Mouse (Mus musculus) ovary, postnatal 36 days (tissue): Measurements from ENCODE around the gene Chd3.
"Not testable (repeated sequence)": the region's sequence is repeated elsewhere in the genome, so short reads cannot be mapped to it uniquely, and the experiment has no call there.

ENCODE experiments used
- DNase-seq: peaks from one replicate; pipeline ENCODE4 v3.0.0; 2022; ENCODE audit warnings: low spot score, mixed read lengths

Gene Chd3

DNA sequence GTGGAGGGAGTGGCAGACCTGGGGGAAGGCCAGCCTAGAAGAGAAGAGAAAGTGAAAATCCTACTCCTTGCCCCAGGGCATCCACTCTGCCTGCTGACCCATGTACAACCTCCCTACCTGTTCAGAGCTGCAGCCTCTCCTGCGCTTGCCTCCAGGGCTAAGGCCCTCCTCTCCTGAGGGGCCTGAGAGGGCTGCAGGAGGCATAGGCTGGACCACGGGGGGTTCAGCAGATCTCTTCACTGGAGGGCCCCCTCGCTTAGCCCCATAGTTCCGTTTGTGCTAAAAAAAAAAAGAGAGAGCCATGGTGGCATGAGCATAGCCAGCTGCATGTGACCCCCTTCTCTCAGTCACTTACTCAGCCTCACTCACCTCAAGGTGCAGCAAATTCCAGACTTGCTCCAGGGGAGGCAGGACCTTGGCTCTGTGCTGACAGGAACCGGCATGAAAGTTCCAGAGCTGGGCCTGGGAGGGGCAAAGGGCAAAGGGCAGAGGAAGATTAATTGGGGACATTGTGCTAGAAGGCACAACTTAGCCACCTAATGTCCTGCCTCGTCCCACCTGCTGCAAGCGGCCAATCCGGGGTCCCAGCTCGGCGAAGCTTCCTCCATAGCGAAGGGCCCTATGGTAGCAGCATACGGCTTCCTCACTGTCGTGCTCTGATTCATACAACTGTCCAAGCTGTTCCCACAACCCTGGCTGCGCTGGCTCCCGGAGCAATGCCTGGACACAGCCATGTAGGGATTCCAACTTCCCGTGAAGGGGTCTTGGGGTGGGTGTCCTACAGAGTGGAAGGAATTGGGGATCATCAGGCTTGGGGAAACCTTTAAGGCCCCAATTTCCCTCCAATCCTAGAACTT is 37.9 kb upstream of the Chd3 start:
- DNase-seq, result peak; percentile 2

DNA sequence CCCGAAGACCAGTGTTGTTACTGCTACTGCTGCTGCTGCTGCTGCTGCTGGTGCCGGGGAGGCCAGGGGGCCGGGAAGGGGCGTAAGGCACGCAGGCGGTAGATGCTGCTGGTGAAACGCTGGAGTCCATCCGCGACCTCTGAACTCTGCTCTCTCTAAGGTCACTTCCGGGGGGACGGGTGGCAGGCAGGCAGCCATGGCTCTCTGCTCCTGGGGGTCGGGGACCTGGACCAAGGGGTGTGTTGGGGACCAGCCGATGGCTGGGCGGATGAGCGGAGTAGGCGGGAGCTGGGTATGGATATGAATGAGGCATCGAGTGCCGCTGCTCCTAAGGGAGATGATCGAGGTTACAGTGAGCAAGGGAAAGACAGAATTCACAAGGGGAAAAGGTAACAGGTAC is 37.1 kb upstream of the Chd3 start:
- DNase-seq, result no peak

DNA sequence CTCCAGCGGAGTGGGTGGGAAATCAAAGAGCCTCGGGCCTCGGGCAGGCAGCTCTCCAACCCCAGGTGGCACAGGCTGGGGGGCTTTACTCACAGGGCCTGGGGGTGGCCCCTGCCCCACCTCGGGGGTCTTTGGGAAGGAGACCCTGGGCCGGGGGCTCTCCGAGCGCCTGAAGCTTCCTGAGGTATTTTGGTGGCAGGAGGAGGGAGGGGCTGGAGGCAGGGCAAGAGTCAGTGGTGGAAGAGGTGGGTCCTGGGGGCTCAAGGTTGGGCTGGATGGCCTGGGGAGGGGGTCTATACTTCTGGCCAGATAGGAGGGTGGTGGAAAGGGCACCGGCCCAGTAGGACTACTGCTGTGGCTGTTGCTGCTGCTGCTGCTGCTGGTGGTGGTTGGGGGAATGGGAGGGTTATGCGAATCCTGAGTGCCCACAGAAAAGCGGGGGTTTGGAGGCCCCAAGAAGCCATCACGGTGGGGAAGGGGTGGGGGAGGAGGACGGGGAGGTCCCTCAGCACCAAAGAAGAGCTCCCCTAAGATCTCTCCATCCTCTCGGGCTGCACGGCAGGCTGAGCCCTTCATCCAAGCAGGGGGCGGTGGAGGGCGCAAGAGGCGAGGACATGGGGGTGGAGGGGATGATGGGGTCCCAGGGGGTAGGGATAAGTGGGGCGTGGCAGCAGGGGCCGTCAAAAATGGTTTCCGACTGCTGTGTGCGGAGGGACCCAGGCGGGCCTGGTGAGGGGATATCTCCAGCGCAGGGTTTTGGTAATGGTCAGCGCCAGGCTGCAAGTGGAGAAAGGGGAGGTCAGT is 36.4 kb upstream of the Chd3 start:
- DNase-seq, result no peak

DNA sequence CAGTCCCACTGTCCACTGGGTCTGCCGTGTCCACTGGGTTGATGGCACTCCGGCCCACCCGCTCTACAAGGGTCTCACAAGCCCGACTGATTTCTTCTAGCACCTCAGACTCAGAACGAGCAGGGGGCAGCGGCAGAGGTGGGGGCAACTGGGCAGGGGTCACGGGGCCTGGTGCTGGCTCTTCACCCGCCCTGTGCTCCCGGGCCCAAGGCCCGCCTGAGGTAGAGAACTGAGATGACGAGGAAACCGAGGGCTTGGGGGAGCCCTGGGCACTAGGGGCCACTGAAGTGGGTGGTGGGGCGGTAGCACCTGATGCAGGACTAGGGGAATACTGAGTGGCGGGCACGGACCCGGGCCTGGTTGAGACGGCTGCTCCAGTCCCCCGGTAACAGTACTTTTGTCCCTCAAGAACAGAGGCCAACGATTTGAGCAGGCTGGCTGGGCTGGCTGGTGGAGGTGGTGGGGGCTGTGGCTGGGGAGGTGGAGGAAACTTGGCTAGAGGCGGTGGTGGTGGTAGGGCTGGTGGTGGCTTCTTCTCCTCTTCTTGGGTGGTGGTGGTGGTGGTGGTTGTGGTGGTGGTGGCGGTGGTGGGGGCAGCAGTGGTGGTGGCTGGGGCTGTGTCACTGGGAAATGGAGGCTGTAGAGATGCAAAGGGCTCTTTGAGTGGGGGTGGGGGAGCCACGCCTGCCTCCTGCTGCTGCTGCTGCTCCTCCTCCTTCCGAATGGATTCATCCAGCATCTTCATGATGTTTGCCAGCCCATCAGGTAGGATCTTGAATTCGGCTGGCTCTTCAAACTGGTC is 35.6 kb upstream of the Chd3 start:
- DNase-seq, result no peak

DNA sequence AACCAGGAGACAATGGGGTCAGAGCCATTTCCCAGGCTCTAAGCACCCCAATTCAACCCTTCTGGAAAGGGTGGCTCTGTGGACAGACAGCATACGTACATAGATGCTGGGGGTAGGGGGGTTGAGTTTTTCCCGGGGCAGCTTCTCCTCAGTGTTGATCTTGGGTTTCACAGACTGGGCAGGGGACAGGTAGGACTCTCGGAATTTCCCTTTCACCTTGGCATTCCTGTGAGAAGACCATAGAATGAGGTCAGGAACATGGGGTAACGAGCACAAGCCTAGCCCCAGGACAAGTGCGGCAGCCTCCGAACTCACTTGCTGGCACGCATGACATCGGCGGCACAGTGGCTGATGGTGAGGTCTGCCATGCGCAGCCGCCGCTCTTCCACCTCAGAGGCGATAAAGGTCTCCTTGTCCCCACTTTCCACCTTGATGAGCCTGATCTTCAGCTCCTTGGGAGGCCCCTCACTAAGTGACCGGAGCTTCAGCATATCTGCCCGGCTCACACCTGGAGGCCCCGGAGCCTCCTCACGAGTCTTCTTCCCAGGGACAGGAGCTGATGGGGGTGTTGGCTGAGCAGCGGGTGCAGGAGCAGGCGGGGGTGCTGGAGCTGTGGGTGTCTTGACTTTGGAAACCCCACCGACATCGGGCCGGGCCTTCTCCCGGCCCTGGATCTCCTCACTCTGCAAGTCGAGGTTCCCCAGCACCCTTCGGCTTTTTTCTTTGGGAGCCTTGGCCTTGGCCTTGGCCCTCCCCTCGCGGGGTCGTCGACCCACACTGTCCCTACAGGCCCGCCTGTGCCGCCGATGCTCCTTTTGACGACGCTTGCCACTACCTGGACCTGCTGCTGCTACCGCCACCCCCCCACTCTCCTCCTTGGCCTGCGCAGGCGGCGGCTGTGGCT is 34.7 kb upstream of the Chd3 start:
- DNase-seq, result peak; percentile 19

DNA sequence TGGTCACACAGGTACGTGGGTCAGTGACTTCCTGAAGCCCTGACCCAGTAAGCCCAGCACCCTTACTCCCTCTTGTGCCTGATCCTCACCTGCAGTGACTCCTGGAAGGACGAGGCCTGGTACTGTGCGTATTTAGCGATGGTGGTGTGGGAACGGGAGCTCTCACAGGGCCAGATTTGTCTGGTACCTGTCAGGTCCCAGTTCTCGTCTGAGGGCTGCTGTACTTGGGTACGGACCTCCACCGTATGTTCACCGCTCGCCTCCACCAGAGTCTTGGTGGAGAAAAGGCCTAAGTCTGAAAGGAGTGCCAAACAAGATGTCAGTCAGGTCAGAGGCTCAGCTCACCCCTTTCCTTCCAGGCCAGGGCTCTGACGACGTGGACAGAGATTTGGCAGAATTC is 32.8 kb upstream of the Chd3 start:
- DNase-seq, result no peak

DNA sequence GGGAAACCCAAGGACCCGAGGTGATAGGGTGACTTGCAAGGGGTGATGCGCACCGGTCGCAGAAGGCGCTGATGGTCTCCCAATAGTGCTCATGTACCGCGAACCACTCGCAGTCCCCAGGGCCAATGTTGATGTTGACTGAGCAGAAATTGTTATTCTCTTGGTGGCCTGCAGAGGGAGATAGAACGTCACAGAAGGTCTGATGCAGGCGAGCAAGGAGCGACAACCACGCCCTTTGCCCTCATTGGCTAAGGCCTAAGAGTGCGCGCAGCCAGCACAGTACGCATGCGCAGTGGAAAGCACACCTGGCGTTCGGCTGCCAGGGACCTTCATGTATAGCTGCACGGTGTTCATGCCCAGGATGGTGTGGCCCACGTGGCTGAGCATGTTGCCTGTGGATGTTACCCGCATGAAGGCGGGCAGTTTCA is 32.0 kb upstream of the Chd3 start:
- peak; percentile 77 for DNase-seq

DNA sequence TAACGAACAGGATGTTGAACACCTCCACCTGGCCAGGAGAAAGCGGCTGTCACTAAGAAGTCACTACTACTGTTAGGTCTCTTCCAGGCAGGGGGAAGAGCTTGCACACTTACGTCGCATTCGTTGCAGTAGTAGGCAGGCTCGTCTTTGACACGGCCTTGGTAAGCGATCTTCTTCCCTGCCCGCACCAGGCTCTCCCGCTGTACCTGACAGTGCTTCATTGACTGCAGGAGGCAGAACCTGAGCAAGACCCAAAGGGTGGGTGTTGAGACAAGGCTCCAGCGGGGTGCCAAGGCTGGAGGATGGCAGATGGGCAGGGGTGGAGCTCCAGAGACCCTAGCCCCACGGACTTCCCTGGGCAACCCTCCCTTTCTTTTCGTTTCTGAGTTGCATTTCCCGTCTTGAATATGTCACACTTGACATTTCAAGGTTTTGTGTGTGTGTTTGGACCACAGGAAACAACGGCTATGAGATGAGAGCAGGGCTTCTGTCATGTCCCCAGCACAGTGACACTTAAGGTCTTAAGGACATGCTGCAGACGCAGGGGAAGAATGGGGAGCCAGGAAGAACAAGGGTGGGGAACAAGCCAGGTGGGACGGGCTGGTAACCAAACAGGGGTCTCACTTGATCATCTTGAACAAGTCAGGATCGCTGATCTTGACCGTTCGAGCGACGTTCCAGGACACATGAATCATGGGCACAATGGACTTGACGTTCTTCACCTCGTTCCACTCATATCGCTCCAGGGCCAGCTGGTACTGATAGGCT is 31.1 kb upstream of the Chd3 start:
- DNase-seq, result no peak

DNA sequence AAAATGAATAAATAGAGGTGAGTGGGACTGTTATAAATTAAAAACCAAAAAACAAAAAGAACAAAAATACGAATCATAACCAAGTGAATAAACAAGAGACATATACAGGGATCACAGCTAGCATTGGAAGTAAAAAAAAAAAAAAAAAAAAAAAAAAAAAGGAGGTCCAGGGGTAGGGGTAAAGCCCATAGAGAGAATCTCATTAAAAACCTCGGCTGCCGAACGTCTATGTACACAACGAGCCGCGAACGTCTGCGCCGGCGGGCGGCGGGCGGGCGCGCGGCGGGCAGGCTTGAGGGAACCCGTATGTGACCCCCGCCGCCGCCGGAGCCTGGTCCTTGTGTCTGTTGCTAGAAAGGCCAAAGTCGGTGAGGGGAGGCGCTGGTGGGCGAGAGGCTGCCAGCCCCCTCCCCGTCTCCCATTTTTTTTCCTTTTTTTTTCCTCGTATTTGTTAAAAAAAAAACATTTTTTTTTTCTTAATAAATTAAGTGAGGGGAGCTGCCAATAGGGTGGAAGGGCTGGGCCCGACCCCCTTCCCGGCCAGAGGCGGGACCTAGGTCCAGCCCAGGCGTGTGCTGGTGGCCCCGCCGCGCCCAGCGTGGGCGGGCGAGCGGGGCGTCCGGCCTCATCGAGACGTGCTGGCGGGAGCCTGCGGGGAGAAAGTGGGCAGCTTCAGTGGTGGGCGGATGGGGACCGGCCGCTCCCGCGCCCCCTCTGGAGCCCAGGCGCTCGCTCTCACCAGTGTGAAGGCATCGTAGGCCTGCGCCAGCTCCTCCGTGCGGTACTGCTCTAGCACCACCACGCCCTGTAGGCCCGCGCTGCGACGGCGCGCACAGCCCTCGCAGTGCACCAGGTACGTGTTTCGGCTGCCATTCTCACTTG is 30.2 kb upstream of the Chd3 start:
- peak; percentile 21 for DNase-seq

DNA sequence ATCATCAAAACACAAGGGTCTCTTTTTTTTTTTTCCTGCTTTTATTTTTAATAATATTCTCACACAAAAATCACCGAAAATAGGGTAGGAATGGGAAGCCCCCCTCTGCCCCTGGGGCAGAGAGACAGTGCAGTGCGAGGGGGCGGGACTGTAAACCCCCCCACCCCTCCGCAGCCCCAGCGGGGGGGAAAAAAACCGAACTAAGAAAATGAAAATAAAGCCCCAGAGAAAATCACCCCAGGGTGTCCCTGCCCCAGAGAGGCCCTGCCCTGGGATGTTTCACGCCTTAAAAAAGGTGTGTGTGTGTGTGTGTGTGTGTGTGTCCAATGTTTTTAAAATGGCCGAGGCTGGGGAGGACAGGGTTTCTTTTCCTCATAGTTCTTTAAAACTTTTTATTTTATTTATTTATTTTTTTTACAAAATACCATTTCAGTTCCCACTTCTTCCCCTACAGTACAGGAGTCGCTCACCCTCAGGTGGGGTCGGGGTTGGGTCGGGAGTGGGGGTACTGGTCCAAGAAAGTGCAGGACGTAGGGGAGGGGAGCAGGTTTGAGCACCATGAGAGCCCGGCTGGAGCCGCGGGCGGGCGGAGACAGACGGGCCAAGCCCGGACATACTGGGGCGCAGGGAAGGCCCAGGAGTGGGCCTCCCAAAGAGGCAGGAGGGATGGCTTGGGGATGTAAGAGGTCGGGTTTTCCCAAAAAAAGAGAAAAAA is 29.4 kb upstream of the Chd3 start:
- DNase-seq, result no peak

DNA sequence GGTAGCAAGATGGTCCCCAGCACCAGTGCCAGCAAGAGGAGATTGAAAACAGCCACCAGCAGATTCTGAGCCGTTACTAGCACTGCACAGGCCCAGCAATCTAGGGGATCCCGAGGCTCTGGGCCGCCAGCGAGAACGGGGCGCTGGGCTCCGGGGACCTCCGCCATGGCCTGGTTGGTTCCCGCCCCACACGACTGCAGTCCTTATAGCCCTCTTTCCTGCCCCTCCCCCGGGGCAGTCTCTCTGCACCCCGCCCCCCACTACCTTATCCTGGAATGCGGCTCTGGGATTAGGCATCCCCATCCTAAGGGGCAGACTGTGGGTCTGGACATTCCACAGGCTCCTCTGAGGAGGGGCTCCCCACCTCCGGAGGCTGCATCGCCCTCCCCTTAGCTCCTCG is 28.9 kb upstream of the Chd3 start, which contains the start of gene Tmem88:
Gene Tmem88 (minus strand): TSS at position 176 of the 400 bp plus-strand sequence.
- DNase-seq, result peak; percentile 36

DNA sequence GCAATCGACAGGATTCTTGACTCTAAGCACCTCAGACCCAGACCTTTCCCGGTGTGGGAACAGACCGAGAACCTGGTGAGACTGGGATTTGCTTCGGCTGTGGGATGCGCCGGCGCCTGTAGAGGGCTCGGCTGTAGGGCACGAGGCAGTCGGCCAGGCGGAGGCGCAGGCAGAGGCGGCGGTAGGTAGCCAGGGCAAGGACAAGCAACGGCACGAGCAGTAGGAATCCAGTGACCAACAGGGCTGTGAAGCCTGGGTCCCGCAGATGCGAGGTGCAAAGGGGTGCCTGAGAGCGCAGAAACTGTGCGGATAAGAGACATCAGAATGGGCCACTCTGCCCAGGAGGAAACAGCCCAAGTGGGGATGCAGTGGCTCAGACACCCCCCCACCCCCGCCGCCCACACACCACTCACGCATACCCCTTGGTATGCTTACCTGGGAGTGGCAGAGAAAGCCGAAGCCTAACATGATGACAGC is 28.4 kb upstream of the Chd3 start:
- peak; percentile 40 for DNase-seq

DNA sequence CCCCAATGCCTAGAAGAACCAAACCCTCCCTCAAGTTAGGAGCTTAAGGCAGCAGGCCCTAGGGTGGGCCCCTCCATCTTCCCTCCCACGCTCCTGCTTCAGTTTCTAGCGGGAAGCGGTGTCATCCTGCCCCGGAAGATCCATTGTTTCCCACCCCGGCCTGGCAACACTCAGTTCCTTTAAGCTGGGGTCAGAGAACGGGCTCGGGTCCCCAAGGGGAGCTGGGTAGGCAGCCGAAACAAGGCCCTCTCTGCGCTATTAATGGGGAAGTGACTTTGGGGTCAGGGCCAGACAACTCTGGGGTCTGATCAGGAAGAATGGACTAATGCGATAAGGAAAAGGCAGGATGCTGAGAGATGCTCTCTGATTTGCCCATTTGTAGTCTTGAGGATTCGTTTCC is 27.6 kb upstream of the Chd3 start:
- peak; percentile 33 for DNase-seq

DNA sequence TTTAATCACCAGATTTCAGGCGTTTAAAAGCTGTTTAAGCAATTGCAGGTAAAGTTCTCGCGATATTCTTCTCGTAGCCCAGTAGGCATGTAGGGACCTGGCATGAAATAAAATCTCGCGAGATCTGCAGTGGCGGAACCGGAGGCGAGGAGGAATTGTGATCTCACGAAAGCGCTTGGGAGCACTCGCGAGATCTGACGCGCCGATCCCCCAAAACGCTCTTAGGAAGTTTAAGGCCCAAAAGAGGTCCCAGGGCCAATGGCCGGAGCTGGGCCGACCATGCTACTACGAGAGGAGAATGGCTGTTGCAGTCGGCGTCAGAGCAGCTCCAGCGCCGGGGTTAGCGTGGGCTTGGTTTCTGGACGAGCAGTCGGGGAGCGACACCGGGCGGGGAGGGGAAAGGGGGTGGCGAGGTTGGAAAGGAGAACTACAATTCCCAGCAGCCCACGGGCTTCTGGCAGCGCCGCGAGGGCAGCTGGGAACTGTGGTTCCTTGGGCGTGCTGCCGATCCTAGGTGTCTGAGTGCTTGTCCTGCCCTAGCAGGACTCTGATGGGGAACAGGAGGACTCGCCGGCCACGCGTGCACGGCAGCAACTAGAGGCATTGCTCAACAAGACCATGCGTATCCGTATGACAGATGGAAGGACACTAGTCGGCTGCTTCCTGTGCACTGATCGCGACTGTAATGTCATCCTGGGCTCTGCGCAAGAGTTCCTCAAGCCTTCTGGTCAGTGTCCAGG is 26.6 kb upstream of the Chd3 start:
- peak; percentile 90 for DNase-seq

DNA sequence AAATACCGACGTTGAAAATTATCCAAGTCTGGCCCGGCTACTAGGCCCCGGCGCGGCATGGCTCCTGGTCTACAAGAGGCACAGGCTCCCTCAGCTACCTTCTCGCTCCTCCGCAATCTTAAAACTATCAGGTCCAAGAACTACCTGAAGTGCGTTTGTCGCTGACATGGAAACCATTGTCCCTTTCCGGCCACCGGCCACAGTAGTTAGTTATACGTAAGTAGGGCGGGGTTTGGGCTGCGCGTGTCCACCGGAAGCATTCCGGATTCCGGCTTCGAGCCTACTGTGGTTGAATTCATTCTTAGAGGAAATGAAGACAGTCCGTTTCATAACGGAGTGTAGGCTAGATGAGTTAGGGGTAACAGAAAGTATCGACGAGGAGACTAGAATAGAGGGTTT is 26.0 kb upstream of the Chd3 start, which contains the start of the genes Naa38 and Cyb5d1:
Gene Naa38 (plus strand): TSS at position 253 of the 399 bp plus-strand sequence.
Gene Cyb5d1 (minus strand): TSS at position 397 of the 399 bp plus-strand sequence.
- peak; percentile 84 for DNase-seq

DNA sequence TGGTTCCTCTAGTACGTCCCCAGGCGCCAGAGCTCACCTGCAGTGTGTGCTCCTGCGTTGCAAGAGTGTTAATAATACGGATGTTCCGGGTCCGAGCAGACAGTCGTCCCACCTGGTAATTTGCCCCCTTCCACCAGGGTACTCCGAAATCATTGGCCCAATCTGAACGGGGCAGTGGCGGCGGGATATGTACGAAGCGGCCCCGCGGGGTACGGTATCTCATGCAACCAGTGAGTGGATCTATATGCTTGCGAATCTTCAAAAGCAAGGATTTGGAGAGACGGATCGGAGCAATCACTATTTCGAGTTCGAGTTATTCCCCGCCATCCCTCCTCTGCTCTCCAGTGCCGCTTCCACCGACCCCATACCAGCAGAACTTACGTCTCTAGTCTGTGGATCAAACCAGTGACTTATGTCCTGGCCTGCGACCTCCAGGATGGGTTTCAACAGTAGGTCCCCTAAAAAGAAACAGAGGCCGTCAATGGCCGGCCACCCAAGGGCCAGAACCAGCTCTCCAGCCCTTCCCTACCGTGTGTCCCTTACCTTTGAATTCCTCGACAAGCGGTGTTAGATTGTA is 25.5 kb upstream of the Chd3 start:
- DNase-seq, result not testable (repeated sequence)

DNA sequence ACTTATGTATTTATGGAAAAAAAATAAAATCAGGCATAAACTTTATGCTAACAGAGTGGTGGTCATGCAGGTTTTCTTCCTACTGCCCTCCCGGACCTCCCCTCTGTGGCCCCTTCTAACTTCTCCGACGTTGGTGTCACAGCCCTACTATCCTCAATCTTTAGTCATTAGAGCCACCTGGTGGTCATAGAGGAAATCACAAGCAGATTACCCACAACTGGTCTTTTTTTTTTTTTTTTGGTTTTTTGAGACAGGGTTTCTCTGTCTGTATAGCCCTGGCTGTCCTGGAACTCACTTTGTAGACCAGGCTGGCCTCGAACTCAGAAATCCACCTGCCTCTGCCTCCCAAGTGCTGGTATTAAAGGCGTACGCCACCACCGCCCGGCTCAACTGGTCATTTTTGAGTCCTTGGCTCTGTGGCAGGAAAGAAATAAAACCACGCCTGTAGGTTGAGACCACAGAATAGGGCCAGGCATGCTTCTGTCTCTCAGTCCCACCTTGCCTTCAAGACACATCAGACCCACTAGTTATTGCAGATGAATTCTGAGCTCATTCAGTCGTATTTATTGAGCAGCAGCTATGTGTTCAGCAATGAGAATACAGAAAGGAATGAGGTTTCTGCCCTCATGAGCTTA is 21.3 kb upstream of the Chd3 start:
- no peak for DNase-seq
